Mouse (Mus musculus) spleen, adult 2 months (tissue): Measurements from ENCODE around the gene St13.

Experiments used
- CTCF ChIP-seq: fragments of 200-500 bp; IDR thresholded peaks from 2 replicates; pipeline ENCODE4 v1.5.1; 2011; ENCODE audit warnings: mild to moderate bottlenecking, inconsistent platforms; ENCODE audit not compliant: insufficient read depth, insufficient read length, insufficient replicate concordance; ENCODE audit errors: extremely low read depth
- POLR2A ChIP-seq: fragments of 200-500 bp; IDR thresholded peaks from 2 replicates; pipeline ENCODE4 v1.6.1; 2011; ENCODE audit warnings: low read depth, low read length, inconsistent platforms

DNA sequence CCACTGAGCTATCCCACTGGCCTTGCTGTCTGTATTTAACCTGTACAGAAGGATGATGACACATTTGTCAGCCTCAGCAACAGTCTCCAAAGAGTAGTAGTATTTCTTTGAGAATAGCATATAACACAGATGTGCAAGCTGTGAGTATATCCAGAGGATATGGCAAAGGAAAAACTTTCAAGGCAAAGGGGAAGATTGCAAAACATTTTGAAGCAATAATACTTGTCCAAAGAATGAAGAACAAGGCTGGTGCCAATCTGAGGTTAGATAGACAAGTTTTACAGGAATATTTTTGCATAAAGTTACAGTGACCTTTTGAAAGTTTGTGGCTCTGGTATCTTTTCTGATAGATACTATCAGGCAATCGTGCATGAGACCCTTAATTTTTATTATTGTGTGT lies 31.3 kb upstream of the St13 start:
- TF ChIP-seq CTCF (no peak), POLR2A (no peak)
